Mouse (Mus musculus) MEL (cell line): Measurements from ENCODE around the gene Fhl5. TPM values are rescaled to one million over a fixed set of nuclear protein-coding genes. Genes with fewer than 3 reads are reported as not detected.

Experiments used
- DNase-seq: peaks from one replicate; pipeline ENCODE4 v3.0.0; 2011; ENCODE audit warnings: low read depth, low spot score
- H3K27ac ChIP-seq: 2 replicates; pipeline ENCODE4 v1.5.1; 2012; ENCODE audit warnings: low read depth, mild to moderate bottlenecking, control low read depth, low read length, moderate library complexity; ENCODE audit not compliant: control insufficient read depth
- H3K27me3 ChIP-seq, 2 experiments: fragments of 150-350 bp in 1 of 2; sonication (generic) in 1 of 2; 2 replicates each; pipeline ENCODE4 v1.6.1; 2012; ENCODE audit warnings: low read length in 2 of 2, mild to moderate bottlenecking in 2 of 2, improper control_type of control experiment in 1 of 2, moderate library complexity in 1 of 2; ENCODE audit not compliant: insufficient read depth in 2 of 2, control insufficient read depth in 1 of 2
- H3K36me3 ChIP-seq, 2 experiments: 2 replicates each; pipeline ENCODE4 v1.6.1; 2012 to 2014; ENCODE audit warnings: low read length in 2 of 2, improper control_type of control experiment in 1 of 2, inconsistent platforms in 1 of 2, mild to moderate bottlenecking in 1 of 2; ENCODE audit not compliant: insufficient read depth in 2 of 2, control insufficient read depth in 1 of 2
- H3K4me1 ChIP-seq, 2 experiments: fragments of 150-350 bp in 1 of 2; sonication (generic) in 1 of 2; 2 replicates each; pipeline ENCODE4 v1.6.1; 2012; ENCODE audit warnings: low read length in 2 of 2, improper control_type of control experiment in 1 of 2, mild to moderate bottlenecking in 1 of 2; ENCODE audit not compliant: insufficient read depth in 2 of 2, control insufficient read depth in 1 of 2
- H3K4me3 ChIP-seq, 2 experiments: fragments of 150-350 bp in 1 of 2; sonication (generic) in 1 of 2; 2 replicates each; pipeline ENCODE4 v1.5.1; 2012; ENCODE audit warnings: low read depth in 2 of 2, low read length in 2 of 2, mild to moderate bottlenecking in 2 of 2, moderate library complexity in 2 of 2, control low read depth in 1 of 2, improper control_type of control experiment in 1 of 2; ENCODE audit not compliant: control insufficient read depth in 1 of 2, insufficient read depth in 1 of 2
- H3K79me2 ChIP-seq: 2 replicates; pipeline ENCODE4 v1.6.1; 2012; ENCODE audit warnings: mild to moderate bottlenecking, low read length, moderate library complexity; ENCODE audit not compliant: control insufficient read depth, poor library complexity, insufficient read depth
- H3K9ac ChIP-seq: 2 replicates; pipeline ENCODE4 v1.6.1; 2012; ENCODE audit warnings: low read depth, mild to moderate bottlenecking, control low read depth, low read length, moderate library complexity; ENCODE audit not compliant: control insufficient read depth, poor library complexity, severe bottlenecking
- H3K9me3 ChIP-seq: fragments of 150-350 bp; sonication (generic); replicated peaks from 2 replicates; pipeline ENCODE4 v1.6.1; 2012; ENCODE audit warnings: mild to moderate bottlenecking, low read length, improper control_type of control experiment, moderate library complexity; ENCODE audit not compliant: insufficient read depth
- BHLHE40 ChIP-seq: IDR thresholded peaks from 2 replicates; pipeline ENCODE4 v1.6.1; 2012; ENCODE audit warnings: low read depth, mild to moderate bottlenecking, inconsistent platforms, low read length, improper control_type of control experiment, borderline replicate concordance
- ETS1 ChIP-seq: IDR thresholded peaks from 2 replicates; pipeline ENCODE4 v1.6.1; 2012; ENCODE audit warnings: low read depth, mild to moderate bottlenecking, inconsistent platforms, low read length, improper control_type of control experiment, moderate library complexity
- GABPA ChIP-seq: IDR thresholded peaks from 2 replicates; pipeline ENCODE4 v1.6.1; 2012; ENCODE audit warnings: low read depth, mild to moderate bottlenecking, inconsistent platforms, low read length, improper control_type of control experiment, moderate library complexity
- JUND ChIP-seq: IDR thresholded peaks from 2 replicates; pipeline ENCODE4 v1.6.1; 2011; ENCODE audit warnings: low read depth, mild to moderate bottlenecking, improper control_type of control experiment, low read length
- KAT2A ChIP-seq: conservative IDR thresholded peaks from 2 replicates; pipeline ENCODE4 v1.6.1; 2012; ENCODE audit warnings: low read depth, low read length, improper control_type of control experiment, inconsistent platforms
- MAZ ChIP-seq: IDR thresholded peaks from 2 replicates; pipeline ENCODE4 v1.6.1; 2012; ENCODE audit warnings: low read depth, mild to moderate bottlenecking, inconsistent platforms, low read length, improper control_type of control experiment
- MEF2A ChIP-seq: IDR thresholded peaks from 2 replicates; pipeline ENCODE4 v1.6.1; 2014; ENCODE audit warnings: low read depth, mild to moderate bottlenecking, inconsistent platforms, low read length, improper control_type of control experiment; ENCODE audit not compliant: poor library complexity, insufficient replicate concordance, severe bottlenecking; ENCODE audit errors: extremely low read depth
- MXI1 ChIP-seq: IDR thresholded peaks from 2 replicates; pipeline ENCODE4 v1.6.1; 2011; ENCODE audit warnings: mild to moderate bottlenecking, low read depth, low read length, improper control_type of control experiment
- MYB ChIP-seq: IDR thresholded peaks from 2 replicates; pipeline ENCODE4 v1.6.1; 2011; ENCODE audit warnings: mild to moderate bottlenecking, low read depth, low read length, improper control_type of control experiment
- NELFE ChIP-seq: IDR thresholded peaks from 2 replicates; pipeline ENCODE4 v1.6.1; 2011; ENCODE audit warnings: low read depth, low read length, improper control_type of control experiment
- POLR2AphosphoS2 ChIP-seq: IDR thresholded peaks from 2 replicates; pipeline ENCODE4 v1.6.1; 2011; ENCODE audit warnings: low read length, improper control_type of control experiment
- POLR2AphosphoS5 ChIP-seq: IDR thresholded peaks from 2 replicates; pipeline ENCODE4 v1.6.1; 2012; ENCODE audit warnings: low read depth, borderline replicate concordance, mild to moderate bottlenecking, inconsistent platforms, low read length, moderate library complexity, mixed read lengths
- RCOR1 ChIP-seq: IDR thresholded peaks from 2 replicates; pipeline ENCODE4 v1.6.1; 2012; ENCODE audit warnings: low read depth, mild to moderate bottlenecking, inconsistent platforms, low read length, improper control_type of control experiment
- USF1 ChIP-seq: IDR thresholded peaks from 2 replicates; pipeline ENCODE4 v1.6.1; 2014; ENCODE audit warnings: low read depth, mild to moderate bottlenecking, inconsistent platforms, low read length, improper control_type of control experiment, moderate library complexity
- ZNF384 ChIP-seq: IDR thresholded peaks from 2 replicates; pipeline ENCODE4 v1.6.1; 2012; ENCODE audit warnings: low read depth, mild to moderate bottlenecking, inconsistent platforms, low read length, improper control_type of control experiment
- polyA plus RNA-seq, 2 experiments: library from polyadenylated mRNA; stranded (reverse) in 1 of 2; unstranded in 1 of 2; fragments of >175 nt in 1 of 2; fragments of >200 nt in 1 of 2; gene quantifications; 2 replicates each; pipeline versions ENCODE4 v1.2.1 to v1.2.4; 2012; ENCODE audit warnings: low replicate concordance in 2 of 2, low read depth in 1 of 2; ENCODE audit not compliant: insufficient read length in 2 of 2, insufficient read depth in 1 of 2, missing spikeins in 1 of 2
- total RNA-seq: library from RNA; depleted of rRNA; stranded (reverse); fragments of 300-350 nt; gene quantifications from 2 replicates; pipeline ENCODE4 v1.2.3, GENCODE M21; 2012

Gene Fhl5
- total and polyA plus RNA-seq, 3 experiments: not detected

DNA sequence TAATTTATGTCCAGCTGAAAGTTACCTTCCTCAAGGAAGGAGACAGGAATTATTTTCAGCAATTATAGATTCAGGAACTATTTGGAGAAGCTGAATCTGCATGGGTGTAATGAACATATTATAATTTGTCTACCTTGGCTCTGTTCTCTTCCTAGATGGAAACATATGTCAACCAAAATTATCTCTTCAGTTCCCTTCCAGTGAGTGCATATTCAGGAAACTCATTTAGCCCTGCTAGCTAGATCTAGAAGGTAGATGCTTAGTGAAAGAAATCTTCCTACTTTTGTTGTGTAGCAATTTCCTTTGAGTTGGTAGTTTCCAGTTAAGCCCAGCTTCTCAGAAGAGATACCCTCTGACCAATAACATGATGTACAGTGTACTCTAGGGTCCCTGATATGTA lies 20.7 kb downstream of the Fhl5 start:
- Histone ChIP-seq H3K9ac (no peak overlapping the region), H3K79me2 (no peaks in the 10 kb centered on the region), H3K36me3 (no peaks in the 10 kb centered on the region), H3K4me1 (no peaks in the 10 kb centered on the region), H3K27ac (no peak overlapping the region), H3K27me3 (no peaks in the 10 kb centered on the region), H3K4me3 (no peak overlapping the region), H3K9me3 (no peaks in the 10 kb centered on the region)
- TF ChIP-seq JUND (no peak), MXI1 (no peak)
- no peak for DNase-seq

DNA sequence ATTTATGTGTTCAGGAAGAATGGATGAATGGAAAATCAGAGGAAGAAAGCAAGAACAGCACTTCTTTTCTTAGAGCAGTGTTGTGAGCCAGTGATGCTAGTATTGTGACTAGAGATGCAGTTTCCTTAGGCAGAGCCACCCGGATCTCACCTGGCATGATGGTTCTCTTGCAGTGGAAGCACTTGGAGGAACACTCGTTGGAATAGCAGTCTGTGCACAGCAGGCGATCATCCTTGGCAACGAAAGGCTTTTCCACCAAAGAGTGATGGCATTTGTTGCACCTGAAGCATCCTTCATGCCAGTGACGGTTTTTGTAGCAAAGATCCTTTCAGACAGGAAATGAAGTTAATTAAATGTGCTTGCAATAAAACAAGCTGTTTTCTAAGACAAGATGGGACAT lies 29.2 kb downstream of the Fhl5 start:
- Histone ChIP-seq H3K27ac (no peak overlapping the region), H3K9ac (no peak overlapping the region), H3K9me3 (no peaks in the 10 kb centered on the region), H3K4me1 (no peaks in the 10 kb centered on the region), H3K4me3 (no peak overlapping the region), H3K79me2 (no peaks in the 10 kb centered on the region), H3K36me3 (no peaks in the 10 kb centered on the region), H3K27me3 (peaks cover 0 to 2% of the 10 kb centered on the region in 2 experiments; a peak in 1 of 4 replicates)
- no peak for TF ChIP-seq RCOR1
- TF ChIP-seq MXI1: no peak
- TF ChIP-seq NELFE: no peak
- no peak for TF ChIP-seq USF1
- TF ChIP-seq BHLHE40: no peak
- no peak for DNase-seq

DNA sequence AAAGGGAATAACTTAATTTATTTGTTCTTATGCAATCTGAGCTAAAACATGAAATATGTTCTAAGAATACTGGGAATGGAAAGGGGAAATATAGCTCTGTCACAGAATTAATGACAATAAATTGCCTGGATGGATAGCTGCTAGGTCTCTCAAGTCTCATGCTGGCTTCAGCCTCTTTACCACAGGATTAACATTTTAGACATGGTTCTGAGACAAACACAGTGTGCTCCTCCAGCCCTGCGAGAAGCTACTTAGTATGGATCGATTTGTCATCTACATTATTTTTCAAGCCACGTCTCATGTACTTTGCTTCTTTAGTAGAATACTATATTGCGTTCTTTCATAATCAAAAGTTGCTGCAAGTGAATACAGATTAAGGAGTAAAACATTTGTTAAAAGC lies 36.5 kb downstream of the Fhl5 start:
- no peak overlapping the region for H3K27ac ChIP-seq
- peaks cover 0 to 3% of the 10 kb centered on the region in 2 experiments; a peak in 1 of 4 replicates for H3K27me3 ChIP-seq
- DNase-seq: no peak
- H3K79me2 ChIP-seq: no peaks in the 10 kb centered on the region
- no peak overlapping the region for H3K9ac ChIP-seq
- TF ChIP-seq BHLHE40 (no peak), MYB (no peak), ZNF384 (no peak), GABPA (no peak), KAT2A (no peak), POLR2AphosphoS5 (no peak), MEF2A (no peak), POLR2AphosphoS2 (no peak), MAZ (no peak), RCOR1 (no peak), ETS1 (no peak)
- H3K4me3 ChIP-seq: no peak overlapping the region
- H3K36me3 ChIP-seq: no peaks in the 10 kb centered on the region
- no peaks in the 10 kb centered on the region for H3K9me3 ChIP-seq
- no peaks in the 10 kb centered on the region for H3K4me1 ChIP-seq
